Mouse (Mus musculus): ENCODE data around the gene Ccdc141.

- TF ChIP-seq ZC3H11A (IDR thresholded peaks at IDR 0.05; ENCODE audit: borderline replicate concordance, low read depth, low read length), result no peak
- no peak for TF ChIP-seq HCFC1 (IDR thresholded peaks at IDR 0.05; ENCODE audit: borderline replicate concordance, insufficient read depth, low read length)
- no peak for TF ChIP-seq MAFK (IDR thresholded peaks at IDR 0.05; ENCODE audit: insufficient read depth, low read depth, low read length)
- no peak for TF ChIP-seq ZNF384 (IDR thresholded peaks at IDR 0.05; ENCODE audit: low read depth, low read length)
- no peak for TF ChIP-seq CHD2 (IDR thresholded peaks at IDR 0.05; ENCODE audit: low read depth, low read length)
Measured at GRCm38 (mm10) chr2:77173821-77174220, 3.4 kb upstream of the Ccdc141 start.

Measured in ES-E14 (cell line).